Comparison of ENCODE assay signal across 8 mouse cellular contexts in genomic region chr11:77497851-77498250, GRCm38 (mm10). TPM values are rescaled to one million over a fixed set of nuclear protein-coding genes. Genes with fewer than 3 reads are reported as not detected.
DNase-seq lines count a peak whose midpoint lies in the region; ATAC-seq lines count a peak whose summit lies in the region.

No protein-coding gene starts in this region.

- peaks cover 47% of the 10 kb centered on the region for H3K4me1 ChIP-seq in liver, embryonic 15.5 days (replicated peaks)
- peaks cover 46% of the 10 kb centered on the region for H3K4me1 ChIP-seq in stomach, embryonic 15.5 days

- 81% methylated on average over 4 of the region's 4 CpGs for WGBS in liver, embryonic 15.5 days (ENCODE audit: insufficient replicate concordance)
- WGBS in stomach, embryonic 15.5 days, result 63% methylated on average over 4 of the region's 4 CpGs

- peak; percentile 32 for DNase-seq in cerebellum, adult 11 months
- no peak for DNase-seq in cerebellum, adult 9-11 months
- DNase-seq in Muller cell, postnatal 12 days (ENCODE audit: inconsistent ontology term), result peak; percentile 58
- peak; percentile 58 for DNase-seq in heart, postnatal 4 days
- DNase-seq in thymus, postnatal 10 days (ENCODE audit: low spot score in 2 of 2), result no peak
- DNase-seq in urinary bladder, adult 18-20 months (ENCODE audit: low spot score in 2 of 2), result no peak

- 0 out of 2 replicates have a peak, but pooled peaks cover 3% of the 10 kb centered on the region for H3K27me3 ChIP-seq in liver, embryonic 15.5 days
- H3K27me3 ChIP-seq in stomach, embryonic 15.5 days (replicated peaks), result no peaks in the 10 kb centered on the region

- H3K4me2 ChIP-seq in liver, embryonic 15.5 days, result no peak overlapping the region
- H3K4me2 ChIP-seq in stomach, embryonic 15.5 days, result no peak overlapping the region

- peak overlapping the region; percentile 41; the same call in 1 of the 2 replicates for H3K27ac ChIP-seq in liver, embryonic 15.5 days (replicated peaks)
- H3K27ac ChIP-seq in stomach, embryonic 15.5 days, result peak overlapping the region; percentile 7; the same call in 1 of the 2 replicates

- no peak overlapping the region for H3K4me3 ChIP-seq in liver, embryonic 15.5 days (replicated peaks)
- H3K4me3 ChIP-seq in stomach, embryonic 15.5 days (replicated peaks), result no peak overlapping the region

- H3K36me3 ChIP-seq in liver, embryonic 15.5 days (replicated peaks), result peaks cover 23% of the 10 kb centered on the region
- peaks cover 13% of the 10 kb centered on the region for H3K36me3 ChIP-seq in stomach, embryonic 15.5 days

- H3K9me3 ChIP-seq in liver, embryonic 15.5 days (replicated peaks), result no peaks in the 10 kb centered on the region
- H3K9me3 ChIP-seq in stomach, embryonic 15.5 days, result no peaks in the 10 kb centered on the region

- no peak overlapping the region for H3K9ac ChIP-seq in liver, embryonic 15.5 days
- H3K9ac ChIP-seq in stomach, embryonic 15.5 days, result no peak overlapping the region

- no peak for ATAC-seq in liver, embryonic 15.5 days (ENCODE audit: insufficient read depth)
- no peak for ATAC-seq in stomach, embryonic 15.5 days (ENCODE audit: insufficient read depth, low FRiP score, low read depth)

RNA-seq across cellular contexts. Expression of gene Git1, which starts 4.5 kb away (rescaled TPM):
- 10 to 100 TPM; 76.8 to 81.0 TPM for total RNA-seq in heart, postnatal 4 days (2021)
- 1.4 and 2.2 TPM in 2 replicates for polyA plus RNA-seq in liver, embryonic 15.5 days (2015; fragmentation: Nextera tagmentation; extraction: Ambion mirVana)
- polyA plus RNA-seq in stomach, embryonic 15.5 days (2015; fragmentation: Nextera tagmentation; extraction: Ambion mirVana), result 9.7 and 10.9 TPM in 2 replicates

RNA-seq across cellular contexts. Expression of gene Ankrd13b, which starts 8.4 kb away (rescaled TPM):
- total RNA-seq in heart, postnatal 4 days (2021), result 10 to 100 TPM; 17.3 to 17.4 TPM
- 0.58 and 0.75 TPM in 2 replicates for polyA plus RNA-seq in liver, embryonic 15.5 days (2015; fragmentation: Nextera tagmentation; extraction: Ambion mirVana)
- polyA plus RNA-seq in stomach, embryonic 15.5 days (2015; fragmentation: Nextera tagmentation; extraction: Ambion mirVana), result 5.9 and 6.2 TPM in 2 replicates

RNA-seq across cellular contexts. Expression of gene Abhd15, which starts 17.1 kb away (rescaled TPM):
- total RNA-seq in heart, postnatal 4 days (2021), result 1 to 10 TPM; 1.4 to 1.5 TPM
- polyA plus RNA-seq in liver, embryonic 15.5 days (2015; fragmentation: Nextera tagmentation; extraction: Ambion mirVana), result 3.9 and 4.9 TPM in 2 replicates
- 4.0 and 5.2 TPM in 2 replicates for polyA plus RNA-seq in stomach, embryonic 15.5 days (2015; fragmentation: Nextera tagmentation; extraction: Ambion mirVana)

RNA-seq across cellular contexts. Expression of gene Trp53i13, which starts 17.9 kb away (rescaled TPM):
- 10 to 100 TPM; 12.0 to 13.7 TPM for total RNA-seq in heart, postnatal 4 days (2021)
- polyA plus RNA-seq in liver, embryonic 15.5 days (2015; fragmentation: Nextera tagmentation; extraction: Ambion mirVana), result 5.2 TPM in 2 replicates
- 33.7 and 35.8 TPM in 2 replicates for polyA plus RNA-seq in stomach, embryonic 15.5 days (2015; fragmentation: Nextera tagmentation; extraction: Ambion mirVana)

RNA-seq across cellular contexts. Expression of gene Gm10392, which starts 21.1 kb away (rescaled TPM):
- total RNA-seq in heart, postnatal 4 days (2021), result not detected
- 0.07 and 0.28 TPM in 2 replicates for polyA plus RNA-seq in liver, embryonic 15.5 days (2015; fragmentation: Nextera tagmentation; extraction: Ambion mirVana)
- 0.13 and 0.15 TPM in 2 replicates for polyA plus RNA-seq in stomach, embryonic 15.5 days (2015; fragmentation: Nextera tagmentation; extraction: Ambion mirVana)

Comparison
In these comparisons a context has a peak if more than half of its experiments do, and no peak if none do; other contexts are left out.
1. DNase-seq: peak in cerebellum, adult 11 months (single experiment), Muller cell, postnatal 12 days (single experiment) and heart, postnatal 4 days (single experiment); none in cerebellum, adult 9-11 months (single experiment), thymus, postnatal 10 days (0 of 2) and urinary bladder, adult 18-20 months (0 of 2).